Mouse (Mus musculus) mesoderm, embryonic 11.5 days (tissue): ENCODE results near the gene Olfr345.

ENCODE experiments used
- DNase-seq: peaks from one replicate; pipeline ENCODE4 v3.0.0-alpha.2; 2012; ENCODE audit warnings: low read depth, low spot score

The Olfr345 gene

GRCm38 (mm10) chr2:36639741-36640140 is at the start of gene Olfr345:
TSS of gene Olfr345 (plus strand) at chr2:36640041.
- DNase-seq: no peak

- no peak for DNase-seq
Observed at GRCm38 (mm10) chr2:36685488-36685887, 45.6 kb downstream of the Olfr345 start, which contains the start of gene Olfr346. TSS of gene Olfr346 (plus strand) at chr2:36685788.
